Mouse (Mus musculus) E14TG2a.4 (cell line): Measurements from ENCODE around the gene Epb41l4b.

Experiments
- H3K27me3 ChIP-seq: 2 replicates; pipeline ENCODE4 v1.6.1; 2014; ENCODE audit warnings: low read length, control low read depth; ENCODE audit not compliant: insufficient read depth
- H3K36me3 ChIP-seq: 2 replicates; pipeline ENCODE4 v1.6.1; 2014; ENCODE audit warnings: low read length, control low read depth; ENCODE audit not compliant: insufficient read depth
- H3K4me1 ChIP-seq: replicated peaks from 2 replicates; pipeline ENCODE4 v1.6.1; 2014; ENCODE audit warnings: low read depth, low read length, control low read depth
- H3K4me3 ChIP-seq: replicated peaks from 2 replicates; pipeline ENCODE4 v1.5.1; 2014; ENCODE audit warnings: mild to moderate bottlenecking, low read length
- H3K9me3 ChIP-seq: 2 replicates; pipeline ENCODE4 v1.6.1; 2014; ENCODE audit warnings: low read length, control low read depth
- CTCF ChIP-seq: conservative IDR thresholded peaks from 2 replicates; pipeline ENCODE4 v1.5.1; 2014; ENCODE audit warnings: low read length
- NANOG ChIP-seq: IDR thresholded peaks from 2 replicates; pipeline ENCODE4 v1.6.1; 2014; ENCODE audit warnings: borderline replicate concordance, low read length, mixed read lengths
- POU5F1 ChIP-seq: IDR thresholded peaks from 2 replicates; pipeline ENCODE4 v1.6.1; 2014; ENCODE audit warnings: low read length, borderline replicate concordance

Gene Epb41l4b

DNA sequence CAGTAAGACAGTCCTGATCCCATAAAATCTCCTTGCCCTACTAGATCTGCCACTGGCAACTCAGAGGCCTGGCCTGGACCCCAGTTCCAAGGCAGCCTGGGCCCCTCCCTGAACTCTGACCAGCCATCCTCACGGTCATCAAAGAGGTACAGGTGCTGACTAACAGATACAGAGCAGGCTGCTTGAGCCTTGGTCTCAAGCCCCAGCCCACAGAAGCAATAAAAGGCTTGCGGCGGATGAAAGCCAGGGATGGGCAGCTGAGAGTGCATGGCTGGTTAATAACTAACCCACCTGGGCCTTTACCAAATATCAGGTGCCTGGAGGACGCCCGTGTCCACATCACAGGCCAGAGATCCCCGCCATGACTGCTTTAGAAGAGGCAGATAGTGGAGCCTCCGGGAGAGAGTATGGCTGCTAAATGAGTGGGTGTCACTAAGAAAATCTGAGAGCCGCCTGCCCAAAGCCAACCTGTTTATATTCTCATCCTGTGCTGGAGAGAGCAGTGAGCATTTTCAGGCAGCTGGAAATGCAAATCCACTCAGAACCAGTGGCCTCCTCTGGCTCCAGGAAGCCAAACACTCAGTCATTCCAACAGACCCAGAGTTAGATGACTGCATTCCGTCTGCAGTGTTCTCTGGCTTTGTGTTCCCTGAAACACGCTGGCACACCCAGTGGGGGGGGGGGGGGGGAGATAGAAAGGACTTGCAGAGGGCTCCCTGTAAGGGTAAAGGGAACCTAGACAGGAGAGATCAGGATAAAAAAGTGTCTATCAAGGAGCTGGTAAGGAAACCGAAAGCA, 13.3 kb downstream of the Epb41l4b start:
- H3K4me3 ChIP-seq: peak overlapping the region; percentile 20; the same call in 1 of the 2 replicates
- H3K4me1 ChIP-seq: peaks cover 12% of the 10 kb centered on the region
- TF ChIP-seq CTCF: no peak
- no peak for TF ChIP-seq NANOG
- TF ChIP-seq POU5F1: no peak
- no peaks in the 10 kb centered on the region for H3K36me3 ChIP-seq
- H3K9me3 ChIP-seq: no peaks in the 10 kb centered on the region
- 0 out of 2 replicates have a peak, but pooled peaks cover 4% of the 10 kb centered on the region for H3K27me3 ChIP-seq

DNA sequence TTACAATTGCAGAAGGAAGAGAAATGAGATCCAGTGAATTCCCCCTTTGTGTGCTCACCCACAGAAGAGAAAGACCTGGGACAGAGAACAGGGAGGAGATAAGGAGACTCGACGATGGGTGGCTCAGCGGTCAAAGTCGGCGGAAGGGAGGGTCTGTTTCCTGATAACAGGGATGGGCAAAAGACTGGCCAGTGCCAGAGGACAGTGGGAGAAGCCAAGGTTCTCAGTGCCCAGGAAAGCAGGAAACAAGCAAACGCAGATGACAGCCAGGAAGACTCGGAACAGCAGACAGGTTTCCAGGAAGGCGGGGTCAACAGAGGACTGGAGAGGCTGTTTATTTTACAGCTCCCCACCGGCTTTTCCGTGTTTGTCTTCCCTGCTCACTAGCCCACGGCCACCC, 20.2 kb downstream of the Epb41l4b start:
- no peak for TF ChIP-seq CTCF
- TF ChIP-seq POU5F1: no peak
- no peak for TF ChIP-seq NANOG
- Histone ChIP-seq H3K9me3 (no peaks in the 10 kb centered on the region), H3K4me1 (peaks cover 19% of the 10 kb centered on the region), H3K27me3 (0 out of 2 replicates have a peak, but pooled peaks cover 8% of the 10 kb centered on the region), H3K4me3 (no peak overlapping the region), H3K36me3 (no peaks in the 10 kb centered on the region)

DNA sequence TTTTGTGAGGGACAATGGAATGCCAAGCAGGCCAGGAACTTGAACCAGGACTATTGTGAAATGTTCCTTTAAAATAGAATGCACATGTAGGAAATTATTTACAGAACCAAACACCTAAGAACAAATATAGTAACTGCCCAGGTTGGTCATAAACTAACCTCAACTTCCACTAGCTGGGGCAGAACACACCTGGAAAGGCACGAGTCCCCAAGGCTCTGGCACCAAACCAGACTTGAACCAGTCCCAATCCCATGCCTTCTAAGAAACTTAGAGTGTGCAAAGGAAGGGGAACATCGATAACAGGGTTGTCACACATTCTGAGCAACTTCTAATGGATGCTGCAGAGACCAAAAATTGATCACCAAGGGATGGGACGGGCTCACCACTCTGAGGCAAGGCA, 21.1 kb downstream of the Epb41l4b start:
- H3K9me3 ChIP-seq: no peaks in the 10 kb centered on the region
- TF ChIP-seq POU5F1 (no peak), NANOG (no peak), CTCF (no peak)
- H3K4me1 ChIP-seq: peaks cover 19% of the 10 kb centered on the region
- no peak overlapping the region for H3K4me3 ChIP-seq
- no peaks in the 10 kb centered on the region for H3K36me3 ChIP-seq
- H3K27me3 ChIP-seq: 0 out of 2 replicates have a peak, but pooled peaks cover 8% of the 10 kb centered on the region

DNA sequence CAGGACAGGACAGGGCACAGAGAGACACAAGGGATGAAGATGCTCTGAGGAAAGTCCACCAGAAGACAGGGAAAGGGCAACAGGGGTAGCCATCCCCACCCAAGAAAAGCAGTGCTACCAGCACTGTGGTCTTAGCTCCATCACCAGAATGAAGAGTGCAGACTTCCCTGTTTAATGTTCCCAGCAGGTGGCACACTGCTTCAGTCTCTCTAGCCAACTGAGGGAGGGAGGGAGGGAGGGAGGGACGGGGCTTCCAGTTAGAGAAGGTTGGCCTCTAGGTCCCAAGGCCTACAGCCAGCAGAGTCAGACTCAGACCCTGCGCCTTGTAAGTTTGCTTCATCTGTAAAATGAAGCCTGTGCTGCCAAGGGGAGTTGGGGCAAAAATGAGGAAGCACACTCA, 22.7 kb downstream of the Epb41l4b start:
- no peak for TF ChIP-seq CTCF
- TF ChIP-seq NANOG: no peak
- no peak for TF ChIP-seq POU5F1
- no peaks in the 10 kb centered on the region for H3K36me3 ChIP-seq
- H3K9me3 ChIP-seq: no peaks in the 10 kb centered on the region
- 0 out of 2 replicates have a peak, but pooled peaks cover 7% of the 10 kb centered on the region for H3K27me3 ChIP-seq
- peaks cover 19% of the 10 kb centered on the region for H3K4me1 ChIP-seq
- H3K4me3 ChIP-seq: no peak overlapping the region

DNA sequence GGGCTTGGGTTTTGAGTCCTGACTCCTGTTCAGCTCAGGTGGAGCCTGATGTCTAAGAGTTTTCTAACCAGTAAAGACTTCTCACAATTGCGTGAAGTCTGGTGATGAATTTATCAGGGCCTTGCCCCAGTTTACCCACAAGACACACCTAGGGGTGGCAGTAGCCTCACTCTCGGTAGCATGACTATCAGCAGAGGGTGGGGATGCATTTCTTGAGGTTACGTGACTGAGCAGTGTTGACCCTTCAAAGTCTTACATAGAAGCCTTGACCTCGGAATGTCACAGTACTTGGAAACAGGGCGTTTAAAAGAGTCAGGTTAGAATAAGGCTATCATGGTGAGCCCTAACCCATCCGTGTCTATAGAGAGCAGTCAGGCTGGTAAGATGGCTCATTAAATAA, 23.3 kb downstream of the Epb41l4b start:
- Histone ChIP-seq H3K27me3 (0 out of 2 replicates have a peak, but pooled peaks cover 4% of the 10 kb centered on the region), H3K9me3 (no peaks in the 10 kb centered on the region), H3K36me3 (no peaks in the 10 kb centered on the region), H3K4me3 (no peak overlapping the region), H3K4me1 (peaks cover 19% of the 10 kb centered on the region)
- TF ChIP-seq POU5F1 (no peak), CTCF (no peak), NANOG (no peak)

DNA sequence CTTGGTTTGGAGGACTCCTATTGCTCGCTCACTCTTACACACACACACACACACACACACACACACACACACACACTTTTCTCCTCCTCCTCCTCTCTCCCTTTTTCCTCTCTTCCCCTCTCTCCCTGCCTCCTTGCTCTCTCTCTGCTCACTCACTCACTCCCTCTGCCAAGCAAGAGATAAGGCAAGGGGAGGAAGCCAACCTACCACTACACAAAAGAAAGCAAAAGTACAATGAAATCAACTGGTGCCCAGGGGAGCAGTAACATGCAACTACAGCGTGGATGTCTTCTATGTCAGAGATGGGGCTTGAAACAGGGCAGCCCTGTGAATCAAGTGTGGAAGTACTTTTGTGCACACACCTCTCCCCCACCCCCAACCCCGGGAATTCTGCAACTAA, 24.4 kb downstream of the Epb41l4b start:
- no peak for TF ChIP-seq NANOG
- no peak for TF ChIP-seq CTCF
- no peaks in the 10 kb centered on the region for H3K9me3 ChIP-seq
- no peak overlapping the region for H3K4me3 ChIP-seq
- 0 out of 2 replicates have a peak, but pooled peaks cover 4% of the 10 kb centered on the region for H3K27me3 ChIP-seq
- H3K36me3 ChIP-seq: no peaks in the 10 kb centered on the region
- H3K4me1 ChIP-seq: peaks cover 19% of the 10 kb centered on the region

DNA sequence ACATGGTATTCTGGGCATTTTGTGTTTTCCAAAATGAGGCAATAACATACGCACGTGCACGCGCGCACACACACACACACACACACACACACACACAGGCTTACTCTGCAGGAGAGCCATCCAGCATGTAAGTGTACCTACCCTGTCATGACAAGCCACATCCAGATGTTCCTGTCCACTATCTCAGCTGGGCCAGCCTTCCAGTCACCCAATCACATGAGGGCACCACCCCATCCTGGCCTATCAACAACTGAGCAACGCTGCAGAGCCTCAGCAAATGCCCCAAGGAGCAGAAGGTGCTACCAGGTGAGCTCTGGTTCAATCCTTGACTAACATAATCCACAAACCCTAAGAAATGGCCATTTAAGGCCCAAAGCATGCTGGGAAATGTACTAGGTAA, 27.0 kb downstream of the Epb41l4b start:
- TF ChIP-seq NANOG (no peak), POU5F1 (no peak), CTCF (no peak)
- Histone ChIP-seq H3K4me3 (no peak overlapping the region), H3K4me1 (peaks cover 23% of the 10 kb centered on the region), H3K27me3 (peaks cover 3% of the 10 kb centered on the region; the same call in 1 of the 2 replicates), H3K36me3 (no peaks in the 10 kb centered on the region), H3K9me3 (no peaks in the 10 kb centered on the region)

DNA sequence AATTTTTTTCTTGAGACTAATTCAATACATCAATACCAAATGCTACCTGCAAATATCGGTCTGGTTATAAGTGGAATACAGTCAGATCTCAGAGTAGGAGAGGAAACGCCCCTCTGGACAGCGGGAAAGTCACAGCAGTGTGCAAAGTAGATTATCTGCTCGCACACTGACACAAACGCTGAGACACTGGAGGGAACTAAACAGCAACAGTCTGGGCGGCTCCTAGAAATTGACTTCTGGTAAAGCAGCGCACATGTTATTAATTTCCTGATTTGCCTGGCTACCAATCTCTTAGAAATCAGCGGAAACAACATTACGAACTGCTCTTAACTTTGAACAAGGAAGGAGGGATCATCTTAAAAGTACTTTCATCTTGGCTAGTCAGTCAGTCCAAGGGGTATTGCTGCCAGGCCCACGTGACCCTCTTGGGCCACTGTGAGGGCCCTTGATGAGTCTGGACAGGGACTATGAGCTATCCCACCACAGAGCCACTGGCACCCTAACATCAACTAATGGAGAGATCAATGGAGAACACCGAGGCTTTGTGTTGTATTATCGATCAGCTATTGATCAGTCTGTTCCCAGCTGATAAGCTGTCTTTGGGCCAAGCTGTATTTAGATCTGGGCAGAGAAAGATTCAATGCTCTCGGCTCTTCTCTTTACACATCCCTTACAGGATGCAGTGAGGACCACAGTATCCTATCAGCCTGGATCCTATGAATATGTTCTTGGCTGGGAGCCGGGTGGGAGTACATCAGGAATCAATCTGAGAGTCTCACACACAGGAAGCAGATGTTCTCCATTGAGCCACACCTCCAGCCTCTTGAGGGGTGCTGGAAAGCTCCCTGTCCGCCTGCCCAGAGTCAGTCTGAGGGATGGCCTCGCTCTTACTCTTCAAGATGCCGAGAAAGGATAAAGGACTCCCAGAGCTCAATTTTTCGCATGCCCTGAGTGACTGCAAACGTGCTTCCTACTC, 28.3 kb downstream of the Epb41l4b start:
- no peaks in the 10 kb centered on the region for H3K9me3 ChIP-seq
- no peak overlapping the region for H3K4me3 ChIP-seq
- H3K36me3 ChIP-seq: no peaks in the 10 kb centered on the region
- TF ChIP-seq NANOG (no peak), POU5F1 (no peak), CTCF (no peak)
- H3K4me1 ChIP-seq: peaks cover 17% of the 10 kb centered on the region
- H3K27me3 ChIP-seq: peaks cover 3% of the 10 kb centered on the region; the same call in 1 of the 2 replicates
